Mouse (Mus musculus) midbrain, postnatal 0 days (tissue): Measurements from ENCODE around the gene Akr1b10. TPM values are rescaled to one million over a fixed set of nuclear protein-coding genes. Genes with fewer than 3 reads are reported as not detected.
A peak's percentile ranks its signal among the peaks of the same experiment; 100 is the strongest.

Source experiments
- ATAC-seq: fragments of 200-750 bp; cut with Nextera tagmentation; 2 replicates; pipeline ENCODE4 v1.8.0; 2017; ENCODE audit warnings: moderate number of reproducible peaks, mild to moderate bottlenecking, moderate TSS enrichment, moderate library complexity; ENCODE audit not compliant: low FRiP score
- DNase-seq: peaks from one replicate; pipeline ENCODE4 v3.0.0-alpha.2; 2015; ENCODE audit warnings: low spot score
- H3K27ac ChIP-seq: fragments of 300-500 bp; sonication (generic); 2 replicates; pipeline ENCODE4 v1.5.1; 2014; ENCODE audit warnings: low read depth, mild to moderate bottlenecking, low read length, mixed read lengths
- H3K27me3 ChIP-seq: fragments of 300-500 bp; sonication (generic); 2 replicates; pipeline ENCODE4 v1.6.1; 2014; ENCODE audit warnings: low read length, control low read depth, mixed read lengths; ENCODE audit not compliant: insufficient read depth
- H3K36me3 ChIP-seq: fragments of 300-500 bp; sonication (generic); 2 replicates; pipeline ENCODE4 v1.6.1; 2014; ENCODE audit warnings: low read length, control low read depth, mixed read lengths; ENCODE audit not compliant: insufficient read depth
- H3K4me1 ChIP-seq: fragments of 300-500 bp; sonication (generic); 2 replicates; pipeline ENCODE4 v1.6.1; 2014; ENCODE audit warnings: mild to moderate bottlenecking, control low read depth, antibody characterized with exemption, low read length, mixed read lengths; ENCODE audit not compliant: insufficient read depth
- H3K4me2 ChIP-seq: fragments of 300-500 bp; sonication (generic); 2 replicates; pipeline ENCODE4 v1.6.1; 2014; ENCODE audit warnings: low read depth, mild to moderate bottlenecking, low read length, mixed read lengths; ENCODE audit not compliant: poor library complexity, severe bottlenecking
- H3K4me3 ChIP-seq: fragments of 300-500 bp; sonication (generic); 2 replicates; pipeline ENCODE4 v1.5.1; 2014; ENCODE audit warnings: low read depth, mild to moderate bottlenecking, low read length, moderate library complexity
- H3K9ac ChIP-seq: fragments of 300-500 bp; sonication (generic); replicated peaks from 2 replicates; pipeline ENCODE4 v1.6.1; 2014; ENCODE audit warnings: mild to moderate bottlenecking, low read length, moderate library complexity, mixed read lengths; ENCODE audit not compliant: poor library complexity, severe bottlenecking
- H3K9me3 ChIP-seq: fragments of 300-500 bp; sonication (generic); 2 replicates; pipeline ENCODE4 v1.6.1; 2016; ENCODE audit warnings: low read length, control low read depth
- CTCF ChIP-seq: IDR thresholded peaks from 2 replicates; pipeline ENCODE4 v1.5.1; 2016; ENCODE audit warnings: antibody characterized with exemption, mild to moderate bottlenecking
- WGBS: fragments of 180-500 bp; shearing (Covaris S2); extraction: QIAGEN DNeasy Blood & Tissue Kit; methylation state at CpG from one replicate; pipeline ENCODE4 v1.1.7; 2014; 5-methylcytosine and 5-hydroxymethylcytosine counted together
- polyA plus RNA-seq: library from polyadenylated mRNA; unstranded; fragments of >200 nt; fragmentation: Nextera tagmentation; extraction: Ambion mirVana; gene quantifications from 2 replicates; pipeline ENCODE4 v1.2.1, GENCODE M21; 2015
- total RNA-seq: library from RNA; depleted of rRNA; stranded (reverse); fragments of >200 nt; gene quantifications from 2 replicates; pipeline ENCODE4 v1.2.3, GENCODE M21; 2014

The Akr1b10 gene
- total and polyA plus RNA-seq, 2 experiments from 2014 or later: 9.5 to 15.0 TPM

DNA sequence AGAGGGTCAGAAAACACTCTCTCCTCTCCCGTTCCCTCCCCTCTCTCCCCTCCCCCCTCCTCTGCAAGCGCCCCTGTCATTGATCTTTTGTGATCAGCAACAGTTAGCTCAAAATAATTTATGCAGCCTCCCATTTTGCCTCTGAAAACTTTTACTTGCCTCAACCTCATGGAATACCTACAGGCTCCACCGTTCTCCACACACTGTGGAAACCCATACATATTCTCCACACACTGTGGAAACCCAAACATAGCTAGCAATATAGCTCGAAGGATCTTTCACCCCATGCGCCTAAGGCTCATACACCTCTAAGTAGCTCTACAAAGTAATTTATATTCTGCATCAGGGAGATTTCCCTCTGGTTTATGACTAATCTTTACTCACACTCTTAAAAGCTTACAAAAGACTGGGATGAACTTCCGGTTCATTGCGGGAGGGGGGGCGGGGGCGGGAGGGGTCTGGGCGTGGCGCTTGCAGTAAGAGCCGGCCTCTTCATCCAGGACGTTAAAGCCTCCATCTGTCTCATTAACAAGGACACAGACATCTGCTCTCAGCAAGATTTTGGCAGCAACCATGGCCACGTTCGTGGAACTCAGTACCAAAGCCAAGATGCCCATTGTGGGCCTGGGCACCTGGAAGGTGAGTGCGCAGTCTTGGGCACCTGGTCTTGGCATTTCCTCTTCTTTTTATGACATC lies 30.2 kb upstream of the Akr1b10 start, which contains the start of gene Akr1b8:
Gene Akr1b8, plus strand, starts transcription at position 462 of the 696 bp plus-strand sequence.
- DNase-seq (peak; percentile 62), ATAC-seq (no peak)
- Histone ChIP-seq H3K4me3 (no peak within 1 kb of the TSS), H3K4me2 (peak within 1 kb of the TSS; percentile 20), H3K27ac (no peak within 1 kb of the TSS), H3K27me3 (no peaks in the 10 kb centered on the region), H3K9me3 (no peaks in the 10 kb centered on the region), H3K36me3 (no peaks in the 10 kb centered on the region), H3K9ac (no peak within 1 kb of the TSS), H3K4me1 (no peaks in the 10 kb centered on the region)
- WGBS: 19% methylated on average over 16 of the region's 16 CpGs
- no peak for TF ChIP-seq CTCF

DNA sequence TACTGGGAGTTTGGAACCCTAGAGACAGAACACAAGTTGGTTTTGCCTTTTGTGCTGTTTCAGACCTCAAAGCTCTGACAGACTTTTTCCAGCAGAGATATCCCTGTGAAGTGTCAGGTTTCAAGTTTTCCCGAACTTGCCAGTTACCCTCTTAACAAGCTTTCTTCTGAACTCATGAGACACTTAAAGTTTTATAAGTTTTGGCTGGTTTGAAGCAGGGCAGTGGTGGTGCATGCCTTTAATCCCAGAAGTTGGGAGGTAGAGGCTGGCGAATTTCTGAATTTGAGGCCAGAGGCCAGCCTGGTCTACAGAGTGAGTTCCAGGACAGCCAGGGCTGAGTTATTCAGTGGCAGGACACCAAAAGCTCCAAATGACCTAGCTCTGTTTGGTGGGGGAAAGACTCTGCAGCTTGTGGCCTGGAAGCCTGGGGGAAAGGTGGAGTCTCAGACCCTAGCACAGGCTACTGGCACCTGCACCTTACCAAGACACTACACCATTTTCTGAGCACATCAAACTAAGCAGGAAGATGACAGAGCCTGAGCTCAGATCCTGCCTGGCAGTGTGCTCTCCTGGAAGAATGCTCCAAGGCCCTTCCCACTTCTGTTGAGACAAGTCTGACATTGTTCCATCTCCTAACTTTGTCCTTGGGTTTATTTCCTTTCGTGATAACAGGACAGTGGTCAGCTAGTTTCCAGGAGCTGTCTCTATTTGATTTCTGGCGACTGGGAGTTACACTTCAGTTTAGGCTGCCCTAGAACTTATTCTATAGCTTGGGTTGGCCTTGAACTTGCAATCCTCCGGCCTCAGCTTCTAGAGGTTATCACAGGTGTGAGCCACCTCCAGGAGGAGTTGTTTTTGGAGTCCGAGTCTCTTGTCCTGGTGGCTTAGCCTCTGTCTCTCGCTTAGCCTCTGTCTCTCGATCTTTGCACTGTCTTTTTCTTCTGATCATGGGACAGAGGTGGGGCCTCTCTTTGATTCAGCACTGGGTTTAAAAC lies 29.4 kb upstream of the Akr1b10 start:
- DNase-seq (no peak), ATAC-seq (no peak)
- 79% methylated on average over 8 of the region's 8 CpGs for WGBS
- Histone ChIP-seq H3K9ac (no peak overlapping the region), H3K9me3 (no peaks in the 10 kb centered on the region), H3K4me2 (no peak overlapping the region), H3K27me3 (no peaks in the 10 kb centered on the region), H3K36me3 (no peaks in the 10 kb centered on the region), H3K27ac (no peak overlapping the region), H3K4me1 (no peaks in the 10 kb centered on the region), H3K4me3 (no peak overlapping the region)
- no peak for TF ChIP-seq CTCF

- Histone ChIP-seq H3K4me1 (no peaks in the 10 kb centered on the region), H3K4me3 (no peak overlapping the region), H3K9ac (no peak overlapping the region), H3K36me3 (no peaks in the 10 kb centered on the region), H3K27ac (no peak overlapping the region), H3K4me2 (no peak overlapping the region), H3K27me3 (no peaks in the 10 kb centered on the region), H3K9me3 (no peaks in the 10 kb centered on the region)
- ATAC-seq (no peak), DNase-seq (no peak)
- TF ChIP-seq CTCF: no peak
- WGBS: 83% methylated on average over 6 of the region's 6 CpGs
Observed at GRCm38 (mm10) chr6:34355349-34355747, 28.7 kb upstream of the Akr1b10 start.

DNA sequence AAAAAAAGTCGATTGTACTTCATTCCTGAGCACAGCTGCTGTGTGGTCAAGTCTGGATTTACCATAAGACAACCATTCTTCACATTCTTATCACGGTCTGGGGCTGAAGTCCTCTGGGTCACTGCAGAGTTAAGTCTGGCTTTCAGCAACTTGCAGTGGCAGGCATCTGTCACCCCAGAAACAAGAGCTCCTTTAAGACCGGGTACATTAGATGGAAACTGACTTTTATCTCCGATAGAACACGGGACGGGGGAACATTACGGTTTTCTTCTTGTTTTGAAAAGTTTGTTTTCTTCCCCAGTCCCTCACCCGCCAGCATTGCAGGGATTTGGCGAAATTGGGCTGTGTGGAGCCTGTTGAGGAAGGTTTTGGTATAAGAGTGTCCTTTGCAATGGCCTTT lies 28.2 kb upstream of the Akr1b10 start:
- Histone ChIP-seq H3K9me3 (no peaks in the 10 kb centered on the region), H3K36me3 (no peaks in the 10 kb centered on the region), H3K4me1 (no peaks in the 10 kb centered on the region), H3K9ac (no peak overlapping the region), H3K4me3 (no peak overlapping the region), H3K4me2 (no peak overlapping the region), H3K27ac (no peak overlapping the region), H3K27me3 (no peaks in the 10 kb centered on the region)
- no peak for TF ChIP-seq CTCF
- no peak for DNase-seq
- ATAC-seq: no peak
- WGBS: 90% methylated on average over 9 of the region's 9 CpGs

GRCm38 (mm10) chr6:34364217-34365136 lies 19.5 kb upstream of the Akr1b10 start:
- DNase-seq: no peak
- no peak overlapping the region for H3K27ac ChIP-seq
- H3K9me3 ChIP-seq: no peaks in the 10 kb centered on the region
- no peak overlapping the region for H3K9ac ChIP-seq
- no peak; the same call in 1 of the 2 replicates for TF ChIP-seq CTCF
- H3K36me3 ChIP-seq: no peaks in the 10 kb centered on the region
- H3K4me3 ChIP-seq: no peak overlapping the region
- no peaks in the 10 kb centered on the region for H3K4me1 ChIP-seq
- H3K4me2 ChIP-seq: no peak overlapping the region
- H3K27me3 ChIP-seq: no peaks in the 10 kb centered on the region
- 86% methylated on average over 12 of the region's 12 CpGs for WGBS
- ATAC-seq: no peak
